Mouse (Mus musculus) limb, embryonic 11.5 days (tissue): ENCODE measurements around the gene Atg9b. TPM values are rescaled to one million over a fixed set of nuclear protein-coding genes. Genes with fewer than 3 reads are reported as not detected.

ENCODE experiments used
- ATAC-seq: fragments of 200-750 bp; cut with Nextera tagmentation; 2 replicates; pipeline ENCODE4 v1.8.0; 2017; ENCODE audit warnings: low read depth; ENCODE audit not compliant: insufficient number of reproducible peaks, low FRiP score, low TSS enrichment
- DNase-seq: peaks from one replicate; pipeline ENCODE4 v3.0.0-alpha.2; 2015; ENCODE audit warnings: low spot score
- H3K27ac ChIP-seq: fragments of 300-500 bp; sonication (generic); replicated peaks from 2 replicates; pipeline ENCODE4 v1.5.1; 2014; ENCODE audit warnings: low read depth, mild to moderate bottlenecking, low read length
- H3K27me3 ChIP-seq: fragments of 300-500 bp; sonication (generic); 2 replicates; pipeline ENCODE4 v1.6.1; 2014; ENCODE audit warnings: mild to moderate bottlenecking, low read length, mixed read lengths; ENCODE audit not compliant: control insufficient read depth, insufficient read depth
- H3K36me3 ChIP-seq: fragments of 300-500 bp; sonication (generic); 2 replicates; pipeline ENCODE4 v1.6.1; 2014; ENCODE audit warnings: mild to moderate bottlenecking, low read length, moderate library complexity, mixed read lengths; ENCODE audit not compliant: control insufficient read depth, insufficient read depth
- H3K4me1 ChIP-seq: fragments of 300-500 bp; sonication (generic); 2 replicates; pipeline ENCODE4 v1.6.1; 2014; ENCODE audit warnings: low read length, mixed read lengths; ENCODE audit not compliant: control insufficient read depth, insufficient read depth
- H3K4me2 ChIP-seq: fragments of 300-500 bp; sonication (generic); 2 replicates; pipeline ENCODE4 v1.6.1; 2014; ENCODE audit warnings: low read depth, mild to moderate bottlenecking, moderate library complexity; ENCODE audit not compliant: severe bottlenecking
- H3K4me3 ChIP-seq: fragments of 300-500 bp; sonication (generic); 2 replicates; pipeline ENCODE4 v1.5.1; 2014; ENCODE audit warnings: low read depth, low read length
- H3K9ac ChIP-seq: fragments of 300-500 bp; sonication (generic); 2 replicates; pipeline ENCODE4 v1.6.1; 2014; ENCODE audit warnings: mild to moderate bottlenecking, low read length
- H3K9me3 ChIP-seq: fragments of 300-500 bp; sonication (generic); 2 replicates; pipeline ENCODE4 v1.6.1; 2016; ENCODE audit warnings: low read length; ENCODE audit not compliant: control insufficient read depth
- WGBS: fragments of 180-500 bp; shearing (Covaris S2); extraction: QIAGEN DNeasy Blood & Tissue Kit; methylation state at CpG from one replicate; pipeline ENCODE4 v1.1.7; 2014; 5-methylcytosine and 5-hydroxymethylcytosine counted together
- polyA plus RNA-seq: library from polyadenylated mRNA; unstranded; fragments of >200 nt; fragmentation: Nextera tagmentation; extraction: Ambion mirVana; gene quantifications from 2 replicates; pipeline ENCODE4 v1.2.1, GENCODE M21; 2014

The Atg9b gene
- polyA plus RNA-seq, 1 experiment from 2014 or later, result 0.35 TPM

DNA sequence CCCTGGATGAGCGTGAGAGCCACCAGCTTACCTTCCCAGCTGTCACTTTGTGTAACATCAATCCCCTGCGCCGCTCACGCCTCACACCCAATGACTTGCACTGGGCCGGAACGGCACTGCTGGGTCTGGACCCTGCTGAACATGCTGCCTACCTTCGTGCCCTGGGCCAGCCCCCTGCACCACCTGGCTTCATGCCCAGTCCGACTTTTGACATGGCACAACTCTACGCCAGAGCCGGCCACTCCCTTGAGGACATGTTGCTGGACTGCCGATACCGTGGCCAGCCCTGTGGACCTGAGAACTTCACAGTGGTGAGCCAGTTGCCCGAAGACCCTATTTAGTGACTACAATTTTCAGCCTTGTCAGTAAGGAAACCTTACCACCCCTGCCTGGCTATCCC lies 22.0 kb upstream of the Atg9b start:
- ATAC-seq, result no peak

DNA sequence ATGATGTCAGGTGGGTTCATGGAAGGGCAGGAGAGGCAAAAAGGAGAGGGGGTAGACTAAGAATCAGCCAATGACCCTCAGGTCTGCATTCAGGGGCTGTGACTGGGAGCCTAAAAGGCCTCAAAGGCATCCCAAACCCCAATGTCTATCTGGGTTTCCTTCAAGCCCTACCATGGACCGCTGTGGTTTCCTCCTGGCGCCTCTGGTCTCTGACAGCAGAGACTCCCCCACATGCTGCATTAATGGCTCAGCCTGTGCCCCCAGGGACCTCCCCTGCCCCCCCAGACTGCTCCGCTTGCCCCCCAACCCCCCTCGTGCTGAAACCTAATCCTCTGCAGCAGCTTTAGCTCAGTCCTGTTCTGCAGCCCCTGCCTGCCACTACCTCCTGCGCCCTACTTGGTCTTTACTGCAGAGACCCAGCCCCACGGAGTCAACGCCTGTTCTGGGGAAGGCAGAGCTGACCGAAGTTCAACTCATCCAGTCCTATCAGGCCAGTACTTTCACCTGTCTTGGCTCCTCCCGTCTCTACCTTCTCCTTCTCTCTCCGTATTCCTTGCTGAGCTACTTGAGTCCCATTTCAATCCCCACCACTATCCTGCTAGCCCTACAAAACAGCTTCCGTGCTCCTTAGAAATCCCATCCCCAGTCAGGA lies 21.2 kb upstream of the Atg9b start, which contains the start of gene Asic3:
TSS of gene Asic3 (plus strand) at position 351 of the 652 bp plus-strand sequence.
- DNase-seq (no peak), ATAC-seq (0 out of 2 replicates have a peak, but pooled peaks have one; percentile 10)
- Histone ChIP-seq H3K36me3 (no peaks in the 10 kb centered on the region), H3K4me2 (no peak within 1 kb of the TSS; the same call in 1 of the 2 replicates), H3K27ac (no peak within 1 kb of the TSS), H3K9me3 (no peaks in the 10 kb centered on the region), H3K27me3 (no peaks in the 10 kb centered on the region; the same call in 1 of the 2 replicates), H3K9ac (0 out of 2 replicates have a peak within 1 kb of the TSS, but pooled peaks have one; percentile 12), H3K4me3 (no peak within 1 kb of the TSS), H3K4me1 (peaks cover 6% of the 10 kb centered on the region; the same call in 1 of the 2 replicates)
- 39% methylated on average over 11 of the region's 11 CpGs for WGBS

More for the DNA sequence above, 22.0 kb upstream of the Atg9b start:
- H3K9ac ChIP-seq, result no peak overlapping the region
- peaks cover 6% of the 10 kb centered on the region; the same call in 1 of the 2 replicates for H3K4me1 ChIP-seq
- H3K9me3 ChIP-seq, result no peaks in the 10 kb centered on the region
- no peak overlapping the region for H3K27ac ChIP-seq
- H3K36me3 ChIP-seq, result no peaks in the 10 kb centered on the region
- H3K4me2 ChIP-seq, result no peak overlapping the region
- DNase-seq, result no peak
- 84% methylated on average over 13 of the region's 13 CpGs for WGBS
- no peaks in the 10 kb centered on the region; the same call in 1 of the 2 replicates for H3K27me3 ChIP-seq
- H3K4me3 ChIP-seq, result no peak overlapping the region

DNA sequence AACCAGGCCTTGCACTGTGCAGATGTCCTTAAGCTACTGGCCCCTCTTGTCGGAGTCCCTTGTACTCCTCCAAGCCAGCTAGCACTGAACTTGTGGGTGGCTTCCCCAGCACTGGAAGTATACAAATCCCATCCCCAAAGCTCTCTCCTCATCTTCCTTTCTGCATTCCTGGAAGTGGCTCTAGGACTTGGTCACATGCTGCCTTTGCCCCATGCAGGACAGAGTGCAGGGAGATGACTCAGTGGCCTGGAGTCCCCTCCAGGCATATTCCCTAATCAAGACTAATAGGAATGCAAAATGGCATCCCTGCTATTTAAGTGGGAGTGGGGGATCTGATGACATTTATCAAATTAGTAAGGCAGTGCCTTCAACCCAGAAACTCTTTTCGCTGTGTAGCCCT lies 20.1 kb upstream of the Atg9b start:
- Histone ChIP-seq H3K27me3 (no peaks in the 10 kb centered on the region; the same call in 1 of the 2 replicates), H3K4me2 (no peak overlapping the region), H3K36me3 (no peaks in the 10 kb centered on the region), H3K4me3 (no peak overlapping the region), H3K27ac (no peak overlapping the region), H3K4me1 (peaks cover 6% of the 10 kb centered on the region; the same call in 1 of the 2 replicates), H3K9ac (no peak overlapping the region), H3K9me3 (no peaks in the 10 kb centered on the region)
- no peak for ATAC-seq
- WGBS, result 89% methylated on average over 2 of the region's 2 CpGs
- DNase-seq, result no peak

DNA sequence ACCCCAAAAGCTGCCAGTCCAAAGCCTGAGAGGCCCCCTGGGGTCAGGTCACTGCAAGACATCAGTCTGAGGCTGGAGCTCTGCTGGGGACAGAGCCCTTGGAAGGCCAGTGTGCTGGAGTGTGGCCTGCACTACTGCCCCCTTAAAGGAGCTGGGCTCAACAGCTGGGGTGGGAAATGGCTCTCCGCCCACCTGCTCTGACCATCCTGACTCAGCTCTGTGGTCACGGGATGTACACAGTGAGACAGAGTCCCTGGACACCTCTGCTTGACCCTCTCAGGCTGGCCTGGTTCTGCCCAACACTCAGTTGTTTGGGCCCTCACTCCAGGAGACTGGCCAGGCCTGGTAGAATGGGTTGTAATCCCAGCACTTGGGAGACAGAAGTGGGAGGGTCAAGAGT lies 17.5 kb upstream of the Atg9b start:
- no peak overlapping the region for H3K4me3 ChIP-seq
- ATAC-seq (no peak), DNase-seq (no peak)
- H3K9me3 ChIP-seq, result no peaks in the 10 kb centered on the region
- peaks cover 3% of the 10 kb centered on the region; the same call in 1 of the 2 replicates for H3K36me3 ChIP-seq
- 83% methylated on average over 2 of the region's 2 CpGs for WGBS
- H3K27me3 ChIP-seq, result no peaks in the 10 kb centered on the region
- no peak overlapping the region for H3K4me2 ChIP-seq
- no peak overlapping the region for H3K27ac ChIP-seq
- H3K4me1 ChIP-seq, result peaks cover 6% of the 10 kb centered on the region; the same call in 1 of the 2 replicates
- H3K9ac ChIP-seq, result no peak overlapping the region

DNA sequence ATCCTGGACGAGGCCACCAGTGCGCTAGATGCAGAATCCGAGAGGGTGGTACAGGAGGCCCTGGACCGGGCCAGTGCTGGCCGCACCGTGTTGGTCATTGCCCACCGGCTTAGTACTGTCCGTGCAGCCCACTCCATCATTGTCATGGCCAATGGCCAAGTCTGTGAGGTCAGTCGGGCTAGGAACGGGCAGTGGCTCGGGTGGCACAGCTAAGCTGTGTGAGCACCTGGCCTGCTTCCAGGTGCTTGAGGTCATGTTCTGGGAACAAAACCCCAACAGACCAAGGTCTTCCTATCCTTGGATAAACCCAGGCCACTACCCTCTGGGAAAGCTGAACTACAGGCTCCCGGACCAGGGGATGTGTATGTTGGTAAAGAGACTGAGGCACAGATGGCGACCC lies 16.7 kb upstream of the Atg9b start:
- ATAC-seq, result no peak
- 95% methylated on average over 13 of the region's 13 CpGs for WGBS
- peaks cover 3% of the 10 kb centered on the region; the same call in 1 of the 2 replicates for H3K36me3 ChIP-seq

DNA sequence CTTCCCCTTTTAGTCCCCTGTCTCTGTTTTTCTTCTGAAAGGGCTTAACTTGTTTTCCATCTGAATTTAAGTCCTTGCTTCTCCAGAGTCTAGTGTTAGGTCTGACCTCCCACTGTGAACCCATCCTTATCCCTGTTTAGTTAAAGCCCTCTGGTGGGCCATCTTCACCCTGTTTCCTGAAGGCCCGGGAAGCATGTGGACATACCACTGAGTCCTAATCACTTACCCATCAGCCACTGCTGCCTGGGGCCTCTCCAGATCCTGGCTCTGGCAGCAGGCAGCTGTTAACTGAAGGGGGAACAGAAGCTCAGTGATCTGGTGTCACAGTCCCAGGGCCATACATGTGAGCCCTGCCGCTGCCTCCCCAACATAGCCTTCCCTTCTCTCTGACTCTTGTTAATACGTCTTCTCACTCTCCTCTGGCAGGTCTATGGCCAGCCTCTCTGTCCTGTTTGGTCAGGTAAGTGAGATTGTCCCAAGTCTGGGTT lies 13.5 kb upstream of the Atg9b start:
- 48% methylated on average over 3 of the region's 3 CpGs for WGBS
- Histone ChIP-seq H3K4me2 (no peak overlapping the region), H3K4me3 (no peak overlapping the region), H3K9ac (no peak overlapping the region), H3K27me3 (no peaks in the 10 kb centered on the region), H3K9me3 (no peaks in the 10 kb centered on the region), H3K27ac (no peak overlapping the region), H3K36me3 (peaks cover 4% of the 10 kb centered on the region; the same call in 1 of the 2 replicates), H3K4me1 (no peaks in the 10 kb centered on the region)
- DNase-seq (no peak), ATAC-seq (no peak)

More for the DNA sequence above, 16.7 kb upstream of the Atg9b start:
- no peaks in the 10 kb centered on the region for H3K27me3 ChIP-seq
- no peaks in the 10 kb centered on the region for H3K9me3 ChIP-seq
- no peak overlapping the region for H3K9ac ChIP-seq
- no peak for DNase-seq
- H3K4me2 ChIP-seq, result no peak overlapping the region
- H3K27ac ChIP-seq, result no peak overlapping the region
- H3K4me1 ChIP-seq, result peaks cover 3% of the 10 kb centered on the region; the same call in 1 of the 2 replicates
- H3K4me3 ChIP-seq, result no peak overlapping the region

DNA sequence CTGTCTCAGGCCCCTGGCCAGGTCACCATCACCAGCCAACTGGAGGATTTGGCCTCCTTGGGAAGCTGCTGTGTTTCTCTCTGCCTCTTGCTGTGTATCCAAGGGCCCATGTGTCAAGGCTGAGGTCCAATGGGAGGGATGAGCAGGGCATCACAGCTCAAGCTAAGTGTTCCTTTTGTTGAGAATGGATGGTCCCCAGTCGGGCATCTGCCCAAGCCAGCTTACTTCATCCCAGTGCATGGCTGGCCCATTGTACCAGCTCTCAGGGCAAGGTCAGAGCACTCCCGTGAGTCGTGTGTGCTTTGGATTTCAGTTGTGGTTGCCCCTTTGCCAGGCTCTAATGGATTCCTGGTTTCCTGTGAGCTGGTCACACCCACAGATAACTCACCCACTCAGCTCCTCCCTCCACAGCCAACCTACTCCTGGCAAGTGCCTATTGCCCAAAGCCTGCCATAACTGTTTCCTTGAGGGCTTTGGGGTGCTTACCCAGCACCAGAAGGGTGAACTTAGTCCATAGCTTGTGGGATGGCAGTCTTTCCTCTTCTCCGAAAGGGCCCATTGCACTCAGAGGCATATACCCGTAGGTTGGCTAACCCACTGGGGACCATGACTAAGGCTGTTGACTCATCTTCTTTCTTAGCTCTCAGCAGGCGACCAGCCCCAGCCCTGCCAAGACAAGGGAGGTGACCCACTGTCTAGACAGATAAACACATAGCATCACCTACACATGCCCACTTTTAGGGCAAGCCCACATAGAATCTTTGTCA lies 12.8 kb upstream of the Atg9b start:
- H3K4me3 ChIP-seq, result no peak overlapping the region
- H3K36me3 ChIP-seq, result peaks cover 4% of the 10 kb centered on the region; the same call in 1 of the 2 replicates
- H3K9me3 ChIP-seq, result no peaks in the 10 kb centered on the region
- ATAC-seq (no peak), DNase-seq (no peak)
- H3K27ac ChIP-seq, result no peak overlapping the region
- H3K4me1 ChIP-seq, result no peaks in the 10 kb centered on the region
- H3K27me3 ChIP-seq, result no peaks in the 10 kb centered on the region
- no peak overlapping the region for H3K4me2 ChIP-seq
- H3K9ac ChIP-seq, result no peak overlapping the region
- WGBS, result 88% methylated on average over 6 of the region's 6 CpGs

DNA sequence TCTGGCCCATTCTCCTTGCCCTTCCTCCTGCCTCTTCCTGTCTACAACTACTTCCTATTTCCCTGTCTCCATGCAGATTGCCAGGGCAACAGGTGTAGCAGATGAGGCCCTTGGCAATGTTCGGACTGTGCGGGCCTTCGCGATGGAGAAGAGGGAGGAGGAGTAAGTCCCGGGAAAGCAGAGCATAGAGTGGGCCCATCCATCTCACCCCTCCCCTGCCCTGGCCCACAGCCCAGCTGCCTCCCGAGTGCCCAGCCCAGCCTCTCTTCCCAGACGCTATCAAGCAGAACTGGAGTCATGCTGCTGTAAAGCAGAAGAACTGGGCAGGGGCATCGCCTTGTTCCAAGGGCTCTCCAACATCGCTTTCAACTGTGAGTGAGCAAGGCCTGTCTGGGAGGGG lies 10.0 kb upstream of the Atg9b start:
- H3K4me1 ChIP-seq, result no peaks in the 10 kb centered on the region
- DNase-seq (no peak), ATAC-seq (no peak)
- H3K36me3 ChIP-seq, result peaks cover 4% of the 10 kb centered on the region; the same call in 1 of the 2 replicates
- no peak overlapping the region for H3K27ac ChIP-seq
- no peak overlapping the region for H3K4me3 ChIP-seq
- no peaks in the 10 kb centered on the region for H3K9me3 ChIP-seq
- WGBS, result 88% methylated on average over 9 of the region's 9 CpGs
- H3K4me2 ChIP-seq, result no peak overlapping the region
- no peaks in the 10 kb centered on the region for H3K27me3 ChIP-seq
- H3K9ac ChIP-seq, result no peak overlapping the region
